Mouse (Mus musculus) heart, adult 2 months (tissue): ENCODE results near the gene Gm10842.

ENCODE experiments used
- CTCF ChIP-seq: fragments of 200-600 bp; IDR thresholded peaks from 2 replicates; pipeline ENCODE4 v1.8.1; 2022; ENCODE audit warnings: antibody characterized with exemption, mild to moderate bottlenecking, moderate library complexity
- EP300 ChIP-seq: fragments of 200-500 bp; IDR thresholded peaks from 2 replicates; pipeline ENCODE4 v1.6.1; 2011; ENCODE audit warnings: low read depth, low read length, control low read depth; ENCODE audit not compliant: insufficient read depth
- POLR2A ChIP-seq: fragments of 200-500 bp; IDR thresholded peaks from 2 replicates; pipeline ENCODE4 v1.6.1; 2011; ENCODE audit warnings: mild to moderate bottlenecking, low read depth, low read length, control low read depth; ENCODE audit not compliant: insufficient read depth

GRCm38 (mm10) chr11:105152017-105152300 is 5.3 kb downstream of the Gm10842 start:
- TF ChIP-seq EP300 (no peak), POLR2A (no peak), CTCF (no peak)
